Comparison of ENCODE assay signal across 14 mouse cellular contexts in the genomic region with DNA sequence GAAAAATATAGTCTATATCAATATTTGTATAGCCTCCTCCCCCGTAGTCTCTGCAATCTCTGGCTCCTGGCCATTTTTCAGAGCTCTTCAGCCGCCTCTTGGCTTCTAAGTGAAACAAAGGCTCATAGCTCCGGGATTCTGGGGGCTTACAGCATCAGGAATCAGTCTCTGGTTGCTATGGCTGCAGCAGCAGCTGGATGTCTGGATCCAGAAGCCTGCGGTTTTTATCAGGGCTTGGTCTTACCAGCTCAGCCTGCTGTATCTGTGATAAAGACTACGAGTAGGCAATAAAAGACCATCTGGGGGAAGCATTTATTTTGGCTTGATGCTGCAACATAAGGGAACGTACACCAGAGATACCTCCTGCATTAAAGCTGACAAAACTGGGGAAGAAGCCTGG. TPM values are rescaled to one million over a fixed set of nuclear protein-coding genes. Genes with fewer than 3 reads are reported as not detected.
DNase-seq lines count a peak whose midpoint lies in the region; ATAC-seq and TF ChIP-seq lines count a peak whose summit lies in the region.
"Had no signal": no experiment of that assay in that cellular context is flagged by ENCODE, and none has a peak within 500 bp of the region (broad histone marks: within the 10 kb centered on the region; RNA-seq: fewer than 3 reads in every experiment).

No protein-coding gene starts in this region.

- no peak overlapping the region for H3K4me3 ChIP-seq in forebrain, embryonic 13.5 days
- no peak overlapping the region for H3K4me3 ChIP-seq in forebrain, embryonic 10.5 days
- no peak overlapping the region for H3K4me3 ChIP-seq in MEL (ENCODE audit: control insufficient read depth in 1 of 2, insufficient read depth in 1 of 2, low read depth in 2 of 2, low read length in 2 of 2)
- no peak overlapping the region for H3K4me3 ChIP-seq in forebrain, embryonic 15.5 days
- H3K4me3 ChIP-seq: kidney, embryonic 15.5 days; liver, embryonic 13.5 days had no signal

- TF ChIP-seq EP300 in MEL (IDR thresholded peaks at IDR 0.05; ENCODE audit: low read depth in 1 of 2, low read length in 2 of 2): peak; percentile 24 to 43; a peak in 1 of 4 replicates

- peaks cover 18% of the 10 kb centered on the region for H3K4me1 ChIP-seq in forebrain, embryonic 13.5 days
- H3K4me1 ChIP-seq in forebrain, embryonic 10.5 days: peaks cover 38% of the 10 kb centered on the region
- H3K4me1 ChIP-seq in MEL (ENCODE audit: control insufficient read depth in 1 of 2, insufficient read depth in 2 of 2, low read length in 2 of 2): no peaks in the 10 kb centered on the region
- peaks cover 19% of the 10 kb centered on the region; the same call in 1 of the 2 replicates for H3K4me1 ChIP-seq in forebrain, embryonic 15.5 days
- H3K4me1 ChIP-seq: liver, embryonic 13.5 days had no signal

- H3K27me3 ChIP-seq in forebrain, embryonic 13.5 days: no peaks in the 10 kb centered on the region
- peaks cover 39% of the 10 kb centered on the region for H3K27me3 ChIP-seq in forebrain, embryonic 10.5 days (ENCODE audit: poor library complexity, severe bottlenecking)
- H3K27me3 ChIP-seq in MEL (ENCODE audit: control insufficient read depth in 1 of 2, insufficient read depth in 2 of 2, low read length in 2 of 2): no peaks in the 10 kb centered on the region
- H3K27me3 ChIP-seq in forebrain, embryonic 15.5 days: no peaks in the 10 kb centered on the region

- H3K9ac ChIP-seq in forebrain, embryonic 13.5 days: no peak overlapping the region
- no peak overlapping the region for H3K9ac ChIP-seq in MEL (ENCODE audit: control insufficient read depth, low read depth, low read length, poor library complexity, severe bottlenecking)
- no peak overlapping the region for H3K9ac ChIP-seq in forebrain, embryonic 15.5 days (replicated peaks)
- H3K9ac ChIP-seq: kidney, embryonic 15.5 days; liver, embryonic 13.5 days had no signal

- H3K79me2 ChIP-seq in MEL (ENCODE audit: control insufficient read depth, insufficient read depth, low read length, poor library complexity): no peaks in the 10 kb centered on the region

- no peaks in the 10 kb centered on the region for H3K36me3 ChIP-seq in forebrain, embryonic 13.5 days (ENCODE audit: poor library complexity, severe bottlenecking)
- H3K36me3 ChIP-seq in forebrain, embryonic 10.5 days (replicated peaks): no peaks in the 10 kb centered on the region
- no peaks in the 10 kb centered on the region for H3K36me3 ChIP-seq in MEL (ENCODE audit: control insufficient read depth in 1 of 2, insufficient read depth in 2 of 2, low read length in 2 of 2)
- H3K36me3 ChIP-seq in forebrain, embryonic 15.5 days: no peaks in the 10 kb centered on the region
- H3K36me3 ChIP-seq: kidney, embryonic 15.5 days; liver, embryonic 13.5 days had no signal

- DNase-seq in forebrain, embryonic 10.5 days (ENCODE audit: extremely low spot score, low spot score): no peak
- DNase-seq in MEL (ENCODE audit: low read depth, low spot score): peak; percentile 34
- DNase-seq in mesoderm, embryonic 11.5 days (ENCODE audit: low read depth, low spot score): peak; percentile 21
- no peak for DNase-seq in heart, postnatal 4 days
- DNase-seq in frontal cortex, postnatal 36 days (ENCODE audit: low spot score in 2 of 2): no peak
- no peak for DNase-seq in right cerebral cortex, adult 18-20 months
- DNase-seq: B cell, adult 2 months; heart, adult 18-20 months; liver, embryonic 13.5 days; lung, postnatal 36 days; right cerebral cortex, postnatal 4 days had no signal

- no peak for TF ChIP-seq CTCF in MEL (IDR thresholded peaks at IDR 0.05 in 2 of 3, conservative IDR thresholded peaks at IDR 0.05 in 1 of 3; ENCODE audit: control insufficient read depth in 1 of 3, insufficient read depth in 1 of 3, low read depth in 2 of 3, low read length in 3 of 3, poor library complexity in 1 of 3, severe bottlenecking in 1 of 3)

- 23% methylated on average over 6 of the region's 6 CpGs for WGBS in forebrain, embryonic 13.5 days
- WGBS in forebrain, embryonic 10.5 days: 31% methylated on average over 6 of the region's 6 CpGs
- WGBS in forebrain, embryonic 15.5 days: 17% methylated on average over 6 of the region's 6 CpGs

- H3K4me2 ChIP-seq in forebrain, embryonic 13.5 days: 0 out of 2 replicates have a peak overlapping the region, but pooled peaks have one; percentile 4
- H3K4me2 ChIP-seq in forebrain, embryonic 15.5 days (replicated peaks): peak overlapping the region; percentile 15; the same call in 1 of the 2 replicates
- H3K4me2 ChIP-seq: kidney, embryonic 15.5 days; liver, embryonic 13.5 days had no signal

- H3K9me3 ChIP-seq in forebrain, embryonic 13.5 days (replicated peaks): no peaks in the 10 kb centered on the region
- no peaks in the 10 kb centered on the region for H3K9me3 ChIP-seq in forebrain, embryonic 10.5 days
- H3K9me3 ChIP-seq in MEL (replicated peaks; ENCODE audit: insufficient read depth, low read length): no peaks in the 10 kb centered on the region
- H3K9me3 ChIP-seq in forebrain, embryonic 15.5 days: no peaks in the 10 kb centered on the region
- H3K9me3 ChIP-seq: kidney, embryonic 15.5 days; liver, embryonic 13.5 days had no signal

- TF ChIP-seq POLR2A in MEL (IDR thresholded peaks at IDR 0.05; ENCODE audit: control insufficient read depth in 1 of 2, insufficient read depth in 1 of 2, low read depth in 1 of 2, low read length in 2 of 2, poor library complexity in 1 of 2): no peak

- peak; percentile 63 for ATAC-seq in forebrain, embryonic 13.5 days
- peak; percentile 47 for ATAC-seq in forebrain, embryonic 15.5 days (replicated peaks)

- no peak for TF ChIP-seq RAD21 in MEL (IDR thresholded peaks at IDR 0.05; ENCODE audit: low read depth, low read length)

- H3K27ac ChIP-seq in forebrain, embryonic 13.5 days: peak overlapping the region; percentile 52
- no peak overlapping the region for H3K27ac ChIP-seq in forebrain, embryonic 10.5 days
- H3K27ac ChIP-seq in MEL (ENCODE audit: control insufficient read depth, low read depth, low read length): no peak overlapping the region
- peak overlapping the region; percentile 71 for H3K27ac ChIP-seq in forebrain, embryonic 15.5 days (replicated peaks)
- H3K27ac ChIP-seq: kidney, embryonic 15.5 days; liver, embryonic 13.5 days had no signal

TF ChIP-seq in MEL, 35 proteins besides CTCF, POLR2A, EP300 and RAD21:
- TF ChIP-seq TAL1 (IDR thresholded peaks at IDR 0.05; ENCODE audit: low read length) (0 out of 2 replicates have a peak, but pooled peaks have one; percentile 43), TCF12 (IDR thresholded peaks at IDR 0.05; ENCODE audit: low read depth, low read length) (peak; percentile 57), NELFE (IDR thresholded peaks at IDR 0.05; ENCODE audit: low read depth, low read length) (no peak), E2F4 (IDR thresholded peaks at IDR 0.05; ENCODE audit: borderline replicate concordance, low read depth, low read length) (no peak), HCFC1 (IDR thresholded peaks at IDR 0.05; ENCODE audit: low read depth, low read length) (no peak), GATA1 (IDR thresholded peaks at IDR 0.05; ENCODE audit: low read depth, low read length) (peak; percentile 26; the same call in 1 of the 2 replicates)

RNA-seq across cellular contexts. Expression of gene Zcchc12, which starts 1.8 kb away (rescaled TPM):
- polyA plus RNA-seq in forebrain, embryonic 13.5 days (2015; fragmentation: Nextera tagmentation; extraction: Ambion mirVana): 91.0 and 133 TPM in 2 replicates
- 10.3 and 11.4 TPM in 2 replicates for polyA plus RNA-seq in forebrain, embryonic 10.5 days (2016; fragmentation: Nextera tagmentation; extraction: Ambion mirVana)
- not detected in 2 replicates for total RNA-seq in MEL (2012; rRNA removed)
- polyA plus RNA-seq in MEL (2012; ENCODE audit: insufficient read depth in 1 of 2, insufficient read length in 2 of 2, low read depth in 1 of 2, low replicate concordance in 2 of 2, missing spikeins in 1 of 2): not detected
- polyA plus RNA-seq in forebrain, embryonic 15.5 days (2015; fragmentation: Nextera tagmentation; extraction: Ambion mirVana): 168 and 205 TPM in 2 replicates
- total RNA-seq in heart, postnatal 4 days (2021): 1 to 10 TPM in 1 of 2 experiments, under 1 TPM in 1; 0.81 to 1.3 TPM

Comparison
In these comparisons a context has a peak if more than half of its experiments do, and no peak if none do; other contexts are left out.
1. H3K27ac ChIP-seq: peak in forebrain, embryonic 13.5 days (single experiment) and forebrain, embryonic 15.5 days (single experiment); none in forebrain, embryonic 10.5 days (single experiment) and MEL (single experiment).
2. DNase-seq: peak in MEL (single experiment) and mesoderm, embryonic 11.5 days (single experiment); none in forebrain, embryonic 10.5 days (single experiment), heart, postnatal 4 days (single experiment), frontal cortex, postnatal 36 days (0 of 2) and right cerebral cortex, adult 18-20 months (single experiment).
3. RNA of gene Zcchc12, which starts 1.8 kb away (polyA plus RNA-seq): 168 to 205 TPM in forebrain, embryonic 15.5 days, 91.0 to 133 TPM in forebrain, embryonic 13.5 days and 10.3 to 11.4 TPM in forebrain, embryonic 10.5 days; not detected in MEL; every median in the first group is over 10 times any median in the second.